ENCODE assay signal across 10 mouse cellular contexts in the genomic region with DNA sequence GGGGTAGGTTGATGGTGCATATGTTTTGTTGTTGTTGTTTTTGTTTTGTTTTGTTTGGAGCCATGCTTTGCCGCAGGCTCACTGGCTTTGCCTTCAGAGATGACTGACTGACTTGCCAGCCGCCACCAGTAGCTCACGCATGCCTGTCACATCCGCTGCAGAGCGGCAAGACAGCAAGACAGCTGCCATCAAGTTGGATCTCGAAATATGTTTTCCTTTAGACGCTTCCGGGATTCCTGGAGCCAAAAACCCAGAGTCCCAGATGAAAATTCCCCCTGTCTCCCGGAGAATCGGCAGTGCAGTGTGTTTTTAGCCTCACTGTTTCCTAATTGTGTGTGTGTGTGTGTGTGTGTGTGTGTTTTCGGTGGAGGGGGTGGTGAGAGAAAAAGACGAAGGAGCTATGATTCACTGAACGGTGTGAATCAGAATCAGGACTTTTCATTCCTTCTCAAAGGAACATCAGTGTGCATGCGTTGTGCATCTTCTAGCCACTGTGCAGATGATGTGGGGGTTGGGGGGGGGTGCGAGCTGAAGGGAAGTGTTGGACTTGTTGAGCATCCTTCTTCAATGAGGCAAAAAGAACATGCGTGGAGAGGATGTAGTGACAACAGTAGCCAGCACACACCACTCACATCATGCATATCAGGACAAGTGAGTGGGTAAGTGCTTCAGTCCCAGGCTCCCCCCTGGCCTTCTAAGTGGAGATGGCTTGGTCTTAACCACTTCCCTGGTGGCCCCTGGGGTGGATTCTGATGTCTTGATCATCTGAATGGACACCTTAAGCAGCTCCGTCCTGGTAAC.
DNase-seq lines count a peak whose midpoint lies in the region; ATAC-seq and TF ChIP-seq lines count a peak whose summit lies in the region.
"Had no signal": no experiment of that assay in that cellular context is flagged by ENCODE, and none has a peak within 500 bp of the region (broad histone marks: within the 10 kb centered on the region; RNA-seq: fewer than 3 reads in every experiment).

No protein-coding gene starts in this region.

- H3K4me2 ChIP-seq in intestine, postnatal 0 days (replicated peaks; ENCODE audit: low read depth) = peak overlapping the region; percentile 30

- TF ChIP-seq CTCF in intestine, postnatal 0 days (IDR thresholded peaks at IDR 0.05; ENCODE audit: low read depth) = no peak

- no peaks in the 10 kb centered on the region for H3K4me1 ChIP-seq in intestine, postnatal 0 days (replicated peaks; ENCODE audit: control insufficient read depth, insufficient read depth, low read length)

- H3K9me3 ChIP-seq in intestine, postnatal 0 days (ENCODE audit: control insufficient read depth) = no peaks in the 10 kb centered on the region

- no peak overlapping the region for H3K9ac ChIP-seq in intestine, postnatal 0 days (ENCODE audit: low read depth, low read length)

- no peaks in the 10 kb centered on the region for H3K27me3 ChIP-seq in intestine, postnatal 0 days (replicated peaks; ENCODE audit: control insufficient read depth, insufficient read depth, low read length)
- H3K27me3 ChIP-seq: Patski had no signal

- H3K4me3 ChIP-seq in intestine, postnatal 0 days (ENCODE audit: low read depth, low read length) = no peak overlapping the region

- 63% methylated on average over 17 of the region's 17 CpGs for WGBS in intestine, postnatal 0 days

- no peak for ATAC-seq in intestine, postnatal 0 days
- ATAC-seq: Patski had no signal

- intact Hi-C loops in heart, postnatal 10 days (cut with DNase I) = loop anchor here (5.0 kb wide), 1 partner anchor 57 kb away; no protein-coding TSS in a partner anchor

- no peak overlapping the region for H3K27ac ChIP-seq in intestine, postnatal 0 days (ENCODE audit: low read depth, low read length)

- no peaks in the 10 kb centered on the region for H3K36me3 ChIP-seq in intestine, postnatal 0 days (ENCODE audit: control insufficient read depth, insufficient read depth)

- peak; percentile 92 for DNase-seq in heart, adult 11 months
- no peak for DNase-seq in heart, postnatal 10 days
- DNase-seq in right cerebral cortex, adult 18-20 months = peak; percentile 48
- DNase-seq in right cerebral cortex, postnatal 4 days = no peak
- peak; percentile 36 to 47 for DNase-seq in right cerebral cortex, postnatal 36 days (ENCODE audit: low spot score in 2 of 2)
- no peak for DNase-seq in layer of hippocampus, postnatal 36 days
- DNase-seq in cerebellum, adult 11 months = no peak
- DNase-seq: thymus, postnatal 36 days had no signal

Comparison
In these comparisons a context has a peak if more than half of its experiments do, and no peak if none do; other contexts are left out.
1. DNase-seq: peak in heart, adult 11 months (single experiment), right cerebral cortex, adult 18-20 months (single experiment) and right cerebral cortex, postnatal 36 days (2 of 2); none in heart, postnatal 10 days (0 of 2), right cerebral cortex, postnatal 4 days (single experiment), layer of hippocampus, postnatal 36 days (0 of 2) and cerebellum, adult 11 months (single experiment).